In the genomic region with DNA sequence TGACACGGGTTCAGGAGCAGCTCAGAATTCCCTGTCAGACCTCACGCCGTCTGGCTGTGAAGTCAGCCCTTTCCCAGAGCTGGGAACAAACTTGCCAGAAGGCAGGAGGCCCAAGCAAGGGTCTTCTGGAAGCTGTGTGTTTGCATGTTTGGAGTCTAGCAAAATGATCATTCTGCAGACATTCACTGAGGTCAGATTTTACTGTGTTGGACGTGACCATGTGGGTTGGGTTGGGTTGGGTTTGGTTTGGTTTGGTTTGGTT, we compare ENCODE assay signal across 8 mouse cellular contexts. TPM values are rescaled to one million over a fixed set of nuclear protein-coding genes. Genes with fewer than 3 reads are reported as not detected.
DNase-seq lines count a peak whose midpoint lies in the region; ATAC-seq and TF ChIP-seq lines count a peak whose summit lies in the region.

No protein-coding gene starts in this region.

- H3K36me3 ChIP-seq in heart, embryonic 12.5 days = peaks cover 35% of the 10 kb centered on the region
- H3K36me3 ChIP-seq in ES-E14 (ENCODE audit: control insufficient read depth, insufficient read depth, low read length, poor library complexity, severe bottlenecking) (peaks cover 18% of the 10 kb centered on the region), macrophage (ENCODE audit: inconsistent target) (peaks cover 11% of the 10 kb centered on the region; the same call in 1 of the 2 replicates)
- H3K36me3 ChIP-seq in forebrain, postnatal 0 days (ENCODE audit: insufficient read depth) = peaks cover 19% of the 10 kb centered on the region

- peaks cover 69% of the 10 kb centered on the region for H3K4me1 ChIP-seq in heart, embryonic 12.5 days (replicated peaks)
- peaks cover 3 to 53% of the 10 kb centered on the region in 2 experiments; a peak in 3 of 4 replicates for H3K4me1 ChIP-seq in ES-E14 (ENCODE audit: control insufficient read depth in 2 of 2, insufficient read depth in 2 of 2, low read length in 2 of 2, poor library complexity in 1 of 2)
- peaks cover 46% of the 10 kb centered on the region for H3K4me1 ChIP-seq in forebrain, postnatal 0 days (ENCODE audit: insufficient read depth)

- H3K9me3 ChIP-seq in heart, embryonic 12.5 days (replicated peaks) = no peaks in the 10 kb centered on the region
- no peaks in the 10 kb centered on the region for H3K9me3 ChIP-seq in ES-E14 (ENCODE audit: control insufficient read depth, insufficient read depth, low read depth, low read length)
- H3K9me3 ChIP-seq in forebrain, postnatal 0 days (ENCODE audit: low read length) = no peaks in the 10 kb centered on the region

- TF ChIP-seq CTCF in forebrain, postnatal 0 days (IDR thresholded peaks at IDR 0.05; ENCODE audit: low read depth) = no peak

- DNase-seq in heart, adult 9 months (ENCODE audit: low spot score in 2 of 2) = no peak
- DNase-seq in ES-E14 (ENCODE audit: low read depth, low spot score) = no peak
- no peak for DNase-seq in forebrain, postnatal 0 days
- DNase-seq in layer of hippocampus, postnatal 36 days = no peak
- no peak for DNase-seq in cerebellum, postnatal 25 days
- DNase-seq in urinary bladder, postnatal 36 days (ENCODE audit: low spot score in 2 of 2) = no peak

- H3K9ac ChIP-seq in heart, embryonic 12.5 days = peak overlapping the region; percentile 67
- H3K9ac ChIP-seq in ES-E14 (ENCODE audit: insufficient read depth, low read depth, low read length, poor library complexity, severe bottlenecking) = no peak overlapping the region
- H3K9ac ChIP-seq in forebrain, postnatal 0 days = peak overlapping the region; percentile 37; the same call in 1 of the 2 replicates

- no peak for ATAC-seq in heart, embryonic 12.5 days (ENCODE audit: insufficient number of reproducible peaks, low FRiP score)
- no peak for ATAC-seq in forebrain, postnatal 0 days

- no peak overlapping the region for H3K4me3 ChIP-seq in heart, embryonic 12.5 days
- no peak overlapping the region for H3K4me3 ChIP-seq in ES-E14 (ENCODE audit: insufficient read depth in 1 of 2, low read depth in 1 of 2, low read length in 2 of 2, poor library complexity in 1 of 2, severe bottlenecking in 1 of 2)
- H3K4me3 ChIP-seq in forebrain, postnatal 0 days (ENCODE audit: low read depth, low read length) = no peak overlapping the region
- no peak overlapping the region for H3K4me3 ChIP-seq in macrophage (ENCODE audit: inconsistent target)

- H3K79me2 ChIP-seq in macrophage (ENCODE audit: inconsistent target) = no peaks in the 10 kb centered on the region

- 35% methylated on average over 4 of the region's 4 CpGs for WGBS in heart, embryonic 12.5 days
- 16% methylated on average over 4 of the region's 4 CpGs for WGBS in forebrain, postnatal 0 days
- WGBS in macrophage (ENCODE audit: missing documents) = 57% methylated on average over 4 of the region's 4 CpGs

- in situ Hi-C loops in ES-E14 (cut with MboI; ENCODE audit: low sequenced_read_pairs in 2 of 2, unreplicated experiment in 2 of 2) = no loop called here

- peak overlapping the region; percentile 54 for H3K4me2 ChIP-seq in heart, embryonic 12.5 days
- peak overlapping the region; percentile 13; the same call in 1 of the 2 replicates for H3K4me2 ChIP-seq in forebrain, postnatal 0 days (ENCODE audit: low read depth)

- peak overlapping the region; percentile 93 for H3K27ac ChIP-seq in heart, embryonic 12.5 days (ENCODE audit: poor library complexity, severe bottlenecking)
- peak overlapping the region; percentile 16 for H3K27ac ChIP-seq in ES-E14 (ENCODE audit: insufficient read depth, low read depth, low read length, poor library complexity, severe bottlenecking)
- peak overlapping the region; percentile 96 for H3K27ac ChIP-seq in forebrain, postnatal 0 days (ENCODE audit: low read depth, low read length)
- H3K27ac ChIP-seq in macrophage = peak overlapping the region; percentile 90

- H3K27me3 ChIP-seq in heart, embryonic 12.5 days (replicated peaks) = no peaks in the 10 kb centered on the region
- H3K27me3 ChIP-seq in forebrain, postnatal 0 days (ENCODE audit: insufficient read depth, low read length) = no peaks in the 10 kb centered on the region

TF ChIP-seq in ES-E14, 5 proteins besides CTCF, POLR2A, EP300 and RAD21:
- TF ChIP-seq HCFC1 (IDR thresholded peaks at IDR 0.05; ENCODE audit: borderline replicate concordance, insufficient read depth, low read length) (no peak), ZNF384 (IDR thresholded peaks at IDR 0.05; ENCODE audit: low read depth, low read length) (no peak), MAFK (IDR thresholded peaks at IDR 0.05; ENCODE audit: insufficient read depth, low read depth, low read length) (no peak), CHD2 (IDR thresholded peaks at IDR 0.05; ENCODE audit: low read depth, low read length) (no peak), ZC3H11A (IDR thresholded peaks at IDR 0.05; ENCODE audit: borderline replicate concordance, low read depth, low read length) (no peak)

RNA-seq across cellular contexts. Expression of a gene that starts 20.7 kb away (rescaled TPM):
- 31.4 and 32.8 TPM in 2 replicates for polyA plus RNA-seq in heart, embryonic 12.5 days (2016; fragmentation: Nextera tagmentation; extraction: Ambion mirVana)
- 38.2 and 47.8 TPM in 2 replicates for total RNA-seq in ES-E14 (2012; rRNA removed)
- total RNA-seq in forebrain, postnatal 0 days (2014; rRNA removed) = 35.2 and 41.1 TPM in 2 replicates
- polyA plus RNA-seq in forebrain, postnatal 0 days (2015; fragmentation: Nextera tagmentation; extraction: Ambion mirVana) = 21.2 and 23.5 TPM in 2 replicates
- total RNA-seq in macrophage (2018; cell fraction: chromatin; rRNA removed) = 10 to 100 TPM; 22.6 to 37.6 (median 29.2) TPM
- total RNA-seq in macrophage (2018; cell fraction: cytosol; rRNA removed) = 10 to 100 TPM; 32.5 to 45.7 (median 37.8) TPM
- total RNA-seq in macrophage (2018; cell fraction: nucleus; rRNA removed) = 10 to 100 TPM; 26.1 to 38.9 (median 31.3) TPM
- 24.9 to 38.2 TPM (median 31.2 TPM) in 3 replicates for polyA plus RNA-seq in macrophage (2018)
- total RNA-seq in layer of hippocampus, postnatal 36 days (2021) = 10 to 100 TPM; 48.0 to 48.3 TPM

RNA-seq across cellular contexts. Expression of a gene that starts 51.5 kb away (rescaled TPM):
- polyA plus RNA-seq in heart, embryonic 12.5 days (2016; fragmentation: Nextera tagmentation; extraction: Ambion mirVana) = 23.9 and 25.7 TPM in 2 replicates
- 33.9 and 42.1 TPM in 2 replicates for total RNA-seq in ES-E14 (2012; rRNA removed)
- 40.0 and 40.7 TPM in 2 replicates for total RNA-seq in forebrain, postnatal 0 days (2014; rRNA removed)
- polyA plus RNA-seq in forebrain, postnatal 0 days (2015; fragmentation: Nextera tagmentation; extraction: Ambion mirVana) = 52.9 and 57.8 TPM in 2 replicates
- total RNA-seq in macrophage (2018; cell fraction: chromatin; rRNA removed) = 1 to 10 TPM in 18 of 26 experiments, under 1 TPM in 5, not detected in 3; 0.55 to 7.6 (median 2.5) TPM
- total RNA-seq in macrophage (2018; cell fraction: cytosol; rRNA removed) = 1 to 10 TPM in 22 of 26 experiments, under 1 TPM in 4; 0.42 to 9.0 (median 3.0) TPM
- total RNA-seq in macrophage (2018; cell fraction: nucleus; rRNA removed) = 10 to 100 TPM in 1 of 26 experiments, 1 to 10 TPM in 23, under 1 TPM in 2; 0.77 to 10.4 (median 3.8) TPM
- 2.2 to 4.5 TPM (median 4.1 TPM) in 3 replicates for polyA plus RNA-seq in macrophage (2018)
- 10 to 100 TPM; 89.5 to 96.2 TPM for total RNA-seq in layer of hippocampus, postnatal 36 days (2021)

Comparison
In these comparisons a context has a peak if more than half of its experiments do, and no peak if none do; other contexts are left out.
1. H3K27ac ChIP-seq: peak in every context shown above with its lines; median percentile 96 in forebrain, postnatal 0 days; 93 in heart, embryonic 12.5 days; 90 in macrophage; 16 in ES-E14.